Mouse (Mus musculus) retina, adult 2 months (tissue): Measurements from ENCODE around the gene Cflar.

ENCODE experiments used
- DNase-seq: peaks from one replicate; pipeline ENCODE4 v3.0.0-alpha.2; 2012; ENCODE audit warnings: low read depth, low spot score

The Cflar gene

DNA sequence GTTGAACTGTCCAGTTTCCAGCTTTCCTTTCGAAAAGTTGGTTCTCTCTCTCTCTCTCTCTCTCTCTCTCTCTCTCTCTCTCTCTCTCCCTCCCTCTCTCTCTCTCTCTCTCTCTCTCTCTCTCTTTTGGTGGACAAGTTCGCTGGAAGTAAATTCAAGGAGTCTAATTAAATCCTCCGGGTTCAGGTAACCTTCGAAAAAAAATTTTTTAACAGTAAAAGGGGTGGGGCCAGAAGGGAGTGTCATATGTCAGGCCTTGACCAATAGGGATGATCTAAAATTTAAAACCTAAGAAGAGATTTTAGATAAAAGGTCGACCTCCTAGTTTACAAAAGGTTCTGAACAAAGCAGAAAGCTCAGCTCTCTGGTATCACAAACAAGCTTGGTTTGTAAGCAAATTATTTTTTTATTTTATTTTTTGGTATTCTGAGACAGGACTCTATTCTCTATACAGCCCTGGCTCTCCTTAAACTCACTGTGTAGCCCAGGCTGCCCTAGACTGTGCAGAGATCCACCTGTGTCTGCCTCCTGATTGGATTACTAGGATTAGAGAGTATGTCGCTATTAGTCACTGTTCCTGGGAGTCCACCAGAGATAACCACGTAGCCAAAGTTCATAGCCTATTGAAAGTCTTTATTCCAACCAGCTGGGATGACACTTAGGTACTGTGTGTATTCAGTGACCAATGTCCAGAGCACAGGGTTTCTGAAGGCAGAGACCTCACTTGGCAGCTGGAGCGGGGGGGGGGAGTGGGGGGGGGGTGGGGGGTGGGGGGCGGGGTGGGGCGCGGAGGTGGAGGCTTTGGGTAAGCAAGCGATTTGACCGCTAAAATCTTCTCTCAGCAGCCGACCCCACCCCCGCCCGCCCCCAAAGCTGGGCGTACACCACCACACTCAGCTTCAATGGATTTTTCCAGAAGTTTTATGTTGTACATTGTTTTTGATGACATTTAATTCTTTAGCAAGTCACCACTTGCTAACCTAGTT, 1.1 kb downstream of the Cflar start:
- DNase-seq = no peak

DNA sequence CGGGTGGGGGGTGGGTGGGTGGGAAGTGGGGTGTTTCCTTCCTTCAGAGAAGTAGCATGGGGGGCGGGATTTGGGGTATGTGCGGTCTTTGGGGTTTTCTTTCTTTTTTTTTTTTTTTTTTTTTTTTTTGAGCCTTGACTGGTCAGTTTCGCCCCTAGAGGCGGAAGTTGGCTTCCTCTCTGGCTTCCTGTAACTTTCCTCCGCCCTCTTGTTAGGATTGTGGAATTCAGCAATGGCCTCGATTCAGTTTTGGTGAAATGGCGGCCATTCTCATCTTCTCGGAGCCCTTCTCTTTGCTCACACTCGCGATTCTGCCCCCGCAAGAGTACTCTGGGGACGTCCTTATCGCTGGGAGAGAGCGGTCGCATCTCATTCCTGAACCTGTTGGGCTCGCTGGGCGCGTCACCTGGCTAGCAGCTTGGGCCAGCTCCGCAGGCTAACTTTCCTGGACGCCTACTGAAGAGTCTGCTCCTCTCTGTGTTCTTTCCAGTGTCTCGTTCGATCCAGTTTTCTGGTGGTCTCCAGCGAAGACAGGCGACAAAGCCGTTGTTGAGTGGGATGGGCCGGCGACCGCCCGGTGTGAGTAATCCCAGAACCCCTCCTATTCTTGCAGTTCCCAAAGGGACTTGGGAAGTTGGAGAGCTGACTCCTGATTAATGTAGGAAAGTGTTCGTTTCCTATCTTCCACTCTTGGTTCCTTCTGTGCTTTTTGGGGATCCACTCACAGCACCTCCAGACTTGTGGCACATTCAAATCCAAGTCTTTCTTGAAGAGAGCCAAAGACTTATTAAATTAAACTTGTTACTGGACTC, 2.0 kb downstream of the Cflar start:
- DNase-seq = no peak

DNA sequence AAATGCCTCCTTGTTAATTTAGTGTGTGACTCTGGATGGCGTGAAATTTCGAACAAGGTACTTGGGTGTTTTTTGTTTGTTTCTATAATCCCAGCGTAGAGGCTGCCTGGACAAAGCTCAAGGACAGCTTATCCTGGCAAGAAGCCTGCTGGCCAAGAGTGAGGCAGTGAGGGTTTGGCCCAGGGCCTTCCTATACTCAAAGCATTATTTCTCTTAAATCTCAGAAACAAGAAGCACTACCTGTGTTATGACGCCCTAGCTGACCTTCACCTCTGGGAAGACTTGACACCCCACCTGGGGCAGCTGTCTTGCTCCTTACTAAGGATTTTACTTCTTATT, 2.6 kb downstream of the Cflar start:
- DNase-seq = no peak

DNA sequence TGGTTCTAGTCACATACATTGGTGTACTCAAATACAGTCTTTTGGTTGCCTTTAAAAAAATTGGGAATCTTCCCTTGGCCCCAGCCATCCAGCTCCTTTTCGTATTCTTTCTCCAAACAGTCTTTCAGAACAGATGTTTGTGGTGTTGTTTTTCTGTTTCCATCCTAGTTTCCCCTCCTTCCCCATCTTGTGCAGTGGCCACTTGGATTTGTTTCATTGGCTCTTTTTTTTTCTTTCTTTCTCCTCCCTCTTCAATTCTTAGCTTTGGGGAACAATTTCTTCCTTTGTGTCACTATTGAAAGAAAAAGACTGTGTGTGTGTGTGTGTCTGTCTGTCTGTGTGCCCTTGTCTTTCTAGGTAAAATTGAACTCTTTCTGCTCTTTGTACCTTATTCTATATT, 3.1 kb downstream of the Cflar start:
- no peak for DNase-seq

DNA sequence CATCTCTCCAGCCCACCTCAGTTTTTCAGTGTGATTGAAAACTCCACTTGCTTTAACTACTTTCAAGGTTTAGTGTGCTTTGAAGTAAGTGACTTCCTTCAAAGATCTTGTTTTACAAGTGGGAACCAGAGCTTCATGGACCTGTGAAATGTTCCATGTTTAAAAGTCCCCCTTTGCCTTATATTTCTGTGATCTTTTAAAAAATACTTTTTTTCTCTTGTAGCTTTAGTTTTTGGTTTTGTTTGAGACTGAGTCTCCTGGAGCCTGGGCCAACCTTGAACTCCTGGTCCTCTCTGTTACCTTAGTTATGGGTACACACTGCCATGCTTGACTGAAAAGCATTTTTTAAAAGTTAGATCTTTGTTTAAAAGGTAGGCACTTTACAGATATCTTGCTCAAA, 4.2 kb downstream of the Cflar start:
- DNase-seq = no peak

DNA sequence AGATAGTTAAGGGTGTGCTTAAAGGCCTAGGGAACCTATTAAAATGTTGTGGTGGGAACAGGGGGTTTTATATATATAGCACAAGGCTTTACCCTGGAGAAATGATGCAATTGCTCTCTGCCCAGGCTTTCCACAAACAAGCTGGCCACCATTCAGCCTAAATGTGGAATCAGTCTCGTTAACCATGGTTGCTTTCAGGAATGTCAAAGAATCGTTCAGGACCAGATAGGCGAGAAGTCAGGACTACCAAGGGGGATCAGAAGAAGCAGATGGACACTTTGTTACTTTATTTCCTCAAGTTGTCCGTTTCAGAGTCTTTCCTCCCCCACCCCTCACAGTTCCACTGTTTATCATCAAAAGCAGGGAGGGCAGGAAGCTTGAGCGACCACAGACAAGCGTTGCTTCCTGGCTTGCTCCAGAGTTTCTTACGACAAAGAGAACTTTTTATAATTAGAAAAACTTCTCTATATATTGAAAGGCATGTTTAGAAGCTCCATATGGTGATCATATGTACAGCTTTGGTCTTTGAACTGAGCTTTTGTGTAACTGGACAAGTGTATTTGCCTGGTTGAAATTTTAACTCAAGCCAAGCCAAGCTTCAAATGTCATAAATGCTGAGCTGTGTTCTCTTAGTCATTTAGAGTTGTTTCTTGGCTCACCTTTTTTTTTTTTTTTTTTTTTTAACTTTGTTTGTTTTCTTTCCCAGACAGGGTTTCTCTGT, 5.0 kb downstream of the Cflar start:
- no peak for DNase-seq

DNA sequence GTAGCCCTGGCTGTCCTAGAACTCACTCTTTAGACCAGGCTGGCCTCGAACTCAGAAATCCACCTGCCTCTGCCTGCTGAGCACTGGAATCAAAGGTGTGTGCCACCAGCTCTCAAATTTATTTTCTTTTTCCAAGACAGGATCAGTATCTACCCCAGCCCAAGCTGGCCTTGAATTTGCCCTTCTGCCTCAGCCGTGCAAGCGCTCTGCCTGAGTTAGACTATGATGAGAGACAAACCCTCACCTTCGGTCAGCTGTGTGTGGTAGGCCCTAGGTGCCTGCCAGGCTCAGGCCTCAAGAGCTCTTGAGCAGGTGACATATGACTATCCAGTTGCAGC, 5.5 kb downstream of the Cflar start:
- no peak for DNase-seq

DNA sequence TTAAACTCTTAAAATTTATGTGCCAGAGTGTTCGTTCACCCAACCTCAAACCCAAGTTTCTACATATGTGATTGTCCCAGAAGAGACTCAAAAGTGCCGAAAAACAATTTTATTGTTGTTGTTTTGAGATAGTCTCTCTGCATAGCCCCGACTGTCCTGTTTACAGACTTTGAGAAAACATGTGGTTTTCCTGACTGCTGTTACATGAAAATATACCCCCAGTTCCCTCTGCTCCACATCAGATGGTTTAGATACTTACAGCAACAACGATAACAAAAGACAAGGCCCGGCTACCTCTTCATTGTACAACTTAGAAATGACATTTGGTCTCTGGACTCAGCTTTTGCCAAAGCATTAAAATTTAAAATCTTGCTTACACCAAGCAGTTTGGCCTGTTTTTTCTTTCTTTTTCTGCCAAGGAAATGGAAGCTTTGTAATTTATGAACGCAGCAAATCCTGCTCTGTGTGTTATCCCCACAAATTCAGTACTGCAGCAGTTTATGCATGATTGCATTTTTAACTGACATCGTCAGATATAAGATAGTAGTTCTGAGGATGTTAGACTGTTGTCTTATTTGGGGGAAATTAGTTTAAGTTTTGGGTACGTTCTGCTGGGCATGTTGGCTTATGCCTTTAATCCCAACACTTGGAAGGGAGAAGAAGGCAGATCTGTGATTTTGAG, 6.4 kb downstream of the Cflar start:
- no peak for DNase-seq

DNA sequence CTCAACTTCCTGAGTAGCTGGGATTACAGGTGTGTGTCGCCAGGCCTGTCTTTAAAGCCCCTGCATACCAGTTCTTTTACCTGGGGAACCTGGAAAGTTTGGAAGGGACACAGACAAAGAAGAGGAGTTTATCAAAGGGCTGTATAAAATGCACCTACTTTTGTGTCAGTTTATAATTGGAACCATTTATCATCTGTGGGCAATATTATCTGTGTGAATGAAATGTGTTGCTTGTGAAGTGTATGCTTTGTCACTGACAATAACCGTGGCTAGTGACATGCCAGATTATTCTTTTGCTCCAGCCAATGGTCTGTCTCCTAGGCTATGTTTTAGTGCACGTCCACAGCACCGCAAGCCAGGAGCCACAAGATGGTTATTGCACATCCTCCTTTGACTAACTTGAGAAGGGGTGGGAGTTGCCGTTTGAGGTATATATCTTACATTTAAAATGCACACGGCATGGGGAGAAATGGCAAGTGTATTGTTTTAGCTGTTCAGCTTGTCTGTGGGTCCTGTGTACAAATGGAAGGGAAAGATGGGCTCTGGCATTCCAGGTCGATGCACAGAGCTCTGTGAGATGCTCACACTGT, 8.1 kb downstream of the Cflar start:
- DNase-seq = no peak

DNA sequence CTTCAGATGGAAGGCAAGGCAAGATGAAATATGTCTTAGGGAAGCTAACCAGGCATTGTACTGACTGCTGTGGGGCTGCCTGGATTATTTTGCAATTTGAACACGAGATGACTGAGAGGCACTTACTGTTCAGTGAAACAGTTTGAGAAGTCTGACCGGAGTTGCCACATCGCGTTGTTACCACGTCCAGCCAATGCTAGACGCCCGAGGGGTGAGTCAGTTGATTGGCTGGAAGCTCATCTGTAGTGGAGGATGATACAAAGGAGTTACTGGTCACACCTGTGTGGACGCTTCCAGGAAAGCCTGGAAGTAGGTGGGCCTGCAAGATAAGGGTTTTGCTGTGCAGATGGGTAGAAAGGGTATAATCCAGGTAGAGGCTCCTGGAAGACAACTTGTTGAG, 8.8 kb downstream of the Cflar start:
- DNase-seq = no peak

DNA sequence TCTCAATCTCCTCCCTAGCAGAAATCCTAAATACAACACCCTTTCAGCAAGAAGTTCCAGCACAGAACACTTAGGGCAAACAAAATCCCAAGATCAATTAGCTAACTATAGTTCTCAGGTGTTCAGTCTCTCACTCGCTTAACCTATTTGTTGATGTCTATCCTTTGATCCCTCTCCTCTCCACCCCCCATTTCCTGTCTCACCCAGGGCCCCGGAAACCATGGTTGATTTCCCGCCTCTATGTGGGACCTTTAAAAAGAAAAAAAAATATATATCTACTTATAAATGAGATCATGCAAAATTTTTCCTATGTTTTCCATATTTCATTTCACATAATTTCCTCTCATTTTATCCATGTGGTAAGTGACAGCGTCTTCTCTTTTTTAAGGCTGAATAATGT, 9.7 kb downstream of the Cflar start:
- DNase-seq = no peak

DNA sequence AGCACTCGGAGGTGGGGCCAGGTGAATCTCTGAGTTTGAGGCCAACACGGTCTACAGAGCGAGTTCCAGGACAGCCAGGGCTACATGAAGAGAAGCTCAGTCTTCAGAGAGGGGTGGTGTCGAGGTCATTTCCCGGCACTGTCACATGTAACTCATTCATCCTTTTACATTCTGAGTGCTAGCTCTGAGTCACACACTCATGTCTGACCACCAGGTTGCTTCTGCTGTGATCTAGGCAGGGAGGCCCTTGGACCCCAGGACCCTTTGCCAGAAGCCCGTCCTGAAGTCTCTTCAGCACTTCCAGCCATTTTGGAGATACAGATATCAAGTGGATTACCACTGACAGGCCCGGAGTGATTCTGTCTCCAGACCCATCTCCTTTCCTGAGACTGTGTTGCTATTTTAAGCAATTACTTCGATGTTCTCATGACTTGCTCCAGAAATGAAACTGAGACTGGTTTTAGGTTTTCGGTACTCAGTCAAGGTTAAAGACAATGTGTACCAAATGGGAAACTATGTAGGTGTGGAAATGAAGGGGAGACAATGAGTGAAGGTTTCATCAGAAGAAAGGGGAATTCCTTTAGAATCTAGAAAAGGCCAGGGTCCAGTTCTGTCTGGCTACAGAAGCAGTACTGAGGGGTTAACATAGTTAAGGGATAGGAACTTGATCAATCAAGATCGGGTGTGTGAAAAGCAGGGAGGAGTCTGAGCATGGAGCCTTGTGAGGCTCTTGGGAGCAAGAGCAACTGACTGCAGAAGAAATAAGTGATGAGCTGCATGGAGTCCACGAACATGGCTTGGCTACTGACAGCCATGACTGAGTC, 11.0 kb downstream of the Cflar start:
- DNase-seq = no peak

DNA sequence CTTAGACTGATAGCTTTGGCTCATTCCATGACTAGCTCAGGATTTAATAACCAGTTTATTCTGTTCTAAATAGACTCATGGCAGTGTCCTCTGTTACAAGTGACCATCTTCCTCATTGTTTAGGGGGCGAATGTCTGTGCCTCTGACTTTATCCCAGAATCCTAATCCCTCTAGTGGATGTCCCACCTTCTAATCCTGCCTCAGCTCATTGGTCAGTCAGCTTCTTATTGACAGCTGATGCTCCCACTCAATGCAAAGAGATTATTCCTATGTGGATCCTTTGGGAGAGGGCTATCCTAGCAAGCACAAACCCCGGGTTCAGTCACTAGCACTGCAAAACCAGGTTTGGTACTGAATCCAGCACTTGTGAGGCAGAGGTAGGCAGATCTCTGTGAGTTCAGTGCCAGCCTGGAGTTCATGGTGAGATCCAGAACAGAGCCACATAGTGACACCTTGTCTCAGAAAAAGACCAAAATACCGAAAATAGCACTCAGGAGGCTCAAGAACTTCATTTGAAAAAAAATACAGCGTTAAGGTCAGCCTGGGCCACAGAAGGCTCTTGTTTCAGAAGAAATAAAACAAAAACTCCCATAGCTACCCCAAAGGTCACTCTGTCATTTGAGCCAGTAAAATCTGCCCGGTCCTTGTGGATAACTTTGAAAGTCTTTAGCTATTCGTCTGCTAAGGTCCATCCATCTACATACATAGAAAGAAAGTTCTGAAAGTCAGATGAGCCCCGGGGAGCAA, 11.9 kb downstream of the Cflar start:
- no peak for DNase-seq

DNA sequence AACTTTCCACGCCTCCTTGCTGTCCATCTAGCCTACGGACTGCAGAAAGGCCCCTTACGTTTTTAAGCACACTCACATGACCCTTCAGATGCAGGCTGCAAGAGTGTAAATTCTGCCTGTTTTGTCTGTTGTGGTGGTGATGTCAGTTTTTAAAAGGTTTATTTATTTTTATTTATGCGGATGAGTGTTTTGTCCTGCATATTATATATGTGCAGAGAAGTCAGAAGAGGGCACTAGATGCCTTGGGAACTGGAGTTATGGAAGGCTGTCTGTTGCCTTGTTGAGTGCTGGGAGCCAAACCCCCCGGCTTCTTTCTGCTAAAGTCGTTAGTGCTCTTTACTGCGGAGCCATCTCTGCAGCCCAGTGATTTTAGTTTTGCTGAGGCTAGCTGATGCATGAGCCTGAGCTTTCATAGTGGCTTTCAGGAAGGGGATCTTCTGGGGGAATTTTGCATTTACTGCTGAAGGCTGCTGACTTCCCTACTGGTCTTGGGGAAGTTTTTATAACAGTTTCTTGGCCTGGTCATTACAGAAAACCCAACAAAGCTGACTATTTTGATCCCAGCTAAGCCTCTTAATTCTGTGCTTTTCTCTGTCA, 12.6 kb downstream of the Cflar start:
- no peak for DNase-seq

DNA sequence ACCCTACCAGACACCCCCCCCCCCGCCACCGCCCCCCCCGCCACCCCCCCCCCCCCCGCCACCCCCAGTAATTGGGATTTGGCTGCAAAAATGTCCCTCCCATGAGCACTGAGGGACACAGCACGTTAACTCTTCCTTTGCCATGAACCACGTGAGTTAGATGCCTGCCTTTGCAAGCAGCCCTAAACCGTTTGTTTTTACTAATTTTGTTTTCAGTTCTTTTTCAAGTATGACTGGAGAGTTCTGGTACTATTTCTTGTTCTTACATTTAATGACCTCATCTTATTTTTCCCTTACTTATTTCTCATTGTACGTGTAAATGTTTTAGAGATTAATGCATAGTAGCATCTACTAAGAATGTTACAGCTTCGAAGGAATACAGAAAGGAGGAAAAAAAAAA, 13.2 kb downstream of the Cflar start:
- no peak for DNase-seq

DNA sequence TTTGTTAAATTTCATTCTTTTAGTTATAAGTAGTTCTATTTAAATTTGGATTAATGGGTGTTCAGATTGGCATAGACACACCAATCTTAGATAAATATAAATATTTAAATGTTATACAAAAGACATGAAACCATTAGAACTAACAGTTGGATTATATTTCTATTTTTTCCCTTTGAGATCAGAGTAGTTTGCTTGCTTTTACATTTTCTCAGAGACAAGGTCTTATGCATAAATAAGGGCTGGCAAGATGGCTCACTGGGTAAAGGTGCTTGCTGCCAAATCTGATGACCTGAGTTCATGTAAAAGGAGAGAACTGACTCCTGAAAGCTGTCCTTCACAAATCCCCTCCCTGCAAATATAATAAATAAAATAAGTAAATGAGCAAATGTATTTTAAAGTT, 13.8 kb downstream of the Cflar start:
- no peak for DNase-seq

DNA sequence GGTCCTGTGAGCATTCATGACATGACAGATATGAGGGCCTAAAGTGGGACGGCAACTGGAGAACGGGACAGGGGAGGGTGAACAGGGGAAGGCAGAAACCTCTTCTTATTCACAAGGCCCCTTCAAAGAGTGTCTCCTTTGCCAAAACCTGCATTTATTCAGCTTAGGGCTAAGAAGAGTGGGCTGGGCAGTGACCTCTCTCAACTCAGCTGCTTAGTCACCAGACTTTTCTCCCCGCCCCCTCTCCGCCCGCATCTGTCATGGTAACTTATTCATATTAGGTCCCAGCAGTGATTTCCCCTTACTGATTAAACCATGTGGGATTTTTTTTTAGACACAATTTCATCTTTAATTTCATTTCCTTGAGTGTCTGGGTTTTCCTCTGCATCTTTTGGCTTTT, 14.5 kb downstream of the Cflar start:
- no peak for DNase-seq

DNA sequence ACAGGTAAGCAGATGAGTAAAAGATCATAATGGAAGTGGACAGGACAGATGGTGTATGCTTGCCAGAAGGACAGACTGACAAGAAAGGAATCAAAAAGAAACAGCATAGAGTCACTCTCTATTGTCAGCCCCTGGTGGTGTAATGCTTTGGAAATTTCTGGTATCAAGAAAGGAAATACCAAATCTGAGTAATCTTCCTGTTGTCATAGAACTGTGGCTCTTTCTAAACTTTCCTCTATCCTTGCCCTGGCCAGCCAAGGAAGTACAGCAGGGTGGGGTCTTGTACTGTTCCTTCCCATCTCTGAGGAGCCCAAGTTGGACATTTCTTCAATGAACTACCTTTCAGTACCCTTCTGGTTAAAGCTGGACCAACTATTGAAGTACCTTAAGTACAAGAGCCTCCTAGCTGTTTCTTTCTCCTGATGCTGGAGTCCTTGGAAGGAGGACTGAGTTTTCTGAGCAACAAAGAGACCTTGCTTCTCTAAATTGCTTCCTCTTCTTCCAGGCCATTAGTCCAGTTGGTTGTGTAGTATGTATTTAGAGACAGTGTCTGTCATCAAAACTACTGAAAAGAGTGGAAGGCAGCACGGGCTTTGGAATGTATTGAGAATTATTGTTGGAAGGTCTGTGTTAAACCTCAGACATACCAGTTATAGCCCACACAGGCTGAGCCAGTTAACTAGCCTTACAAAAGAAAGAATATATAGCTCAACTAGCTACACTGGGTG, 15.9 kb downstream of the Cflar start:
- DNase-seq = no peak
